ENCODE assay signal across 27 mouse cellular contexts in the genomic region with DNA sequence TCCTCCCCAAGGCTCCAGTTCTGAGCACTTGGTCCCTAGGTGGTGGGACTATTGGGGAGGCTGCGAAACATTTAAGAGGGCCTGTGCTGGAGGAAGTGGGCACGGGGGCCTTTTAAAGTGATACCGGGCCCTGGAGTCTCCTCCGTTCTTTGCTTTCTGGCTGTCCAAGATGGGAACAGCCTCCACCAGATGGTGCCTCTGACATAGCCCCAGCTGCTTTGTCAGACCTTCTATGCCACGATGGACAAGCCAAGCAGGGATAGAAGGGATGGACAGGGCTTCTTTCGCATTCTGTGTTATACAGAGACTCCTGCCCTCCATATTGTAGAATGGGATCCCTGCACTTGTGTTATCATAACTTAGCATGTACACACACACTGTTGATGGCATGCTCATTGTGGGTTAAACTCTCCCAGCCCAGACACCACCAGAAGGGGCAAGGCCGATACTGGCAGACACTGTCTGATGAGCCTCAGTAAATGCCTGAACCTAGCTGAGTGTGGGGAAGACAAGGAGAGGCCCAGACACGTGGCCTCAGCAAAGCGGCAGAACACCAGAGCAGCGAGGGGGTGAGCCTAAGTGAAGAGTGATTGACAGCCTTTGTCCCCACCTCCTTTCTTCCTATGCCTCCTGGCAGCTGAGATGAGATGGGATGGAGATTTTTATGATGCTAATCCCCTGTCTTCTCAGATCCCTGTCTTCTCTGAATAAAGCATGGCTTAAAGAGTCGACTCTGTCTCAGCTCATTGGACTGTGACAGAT. TPM values are rescaled to one million over a fixed set of nuclear protein-coding genes. Genes with fewer than 3 reads are reported as not detected.
DNase-seq lines count a peak whose midpoint lies in the region; ATAC-seq and TF ChIP-seq lines count a peak whose summit lies in the region.
"Had no signal": no experiment of that assay in that cellular context is flagged by ENCODE, and none has a peak within 500 bp of the region (broad histone marks: within the 10 kb centered on the region; RNA-seq: fewer than 3 reads in every experiment).

No protein-coding gene starts in this region.

- H3K27me3 ChIP-seq in midbrain, embryonic 10.5 days (ENCODE audit: low read depth, poor library complexity, severe bottlenecking) = peaks cover 64% of the 10 kb centered on the region
- H3K27me3 ChIP-seq in midbrain, postnatal 0 days (ENCODE audit: insufficient read depth, low read length) = no peaks in the 10 kb centered on the region
- H3K27me3 ChIP-seq in hindbrain, embryonic 15.5 days = no peaks in the 10 kb centered on the region
- H3K27me3 ChIP-seq in midbrain, embryonic 16.5 days (ENCODE audit: control insufficient read depth, insufficient read depth, low read depth, low read length) = no peaks in the 10 kb centered on the region
- peaks cover 13% of the 10 kb centered on the region for H3K27me3 ChIP-seq in kidney, embryonic 14.5 days (ENCODE audit: control insufficient read depth, insufficient read depth, low read length)
- H3K27me3 ChIP-seq: embryonic facial prominence, embryonic 12.5 days; lung, embryonic 15.5 days; neural tube, embryonic 13.5 days had no signal

- no peak overlapping the region for H3K9ac ChIP-seq in midbrain, postnatal 0 days (replicated peaks; ENCODE audit: low read length, poor library complexity, severe bottlenecking)
- H3K9ac ChIP-seq in hindbrain, embryonic 15.5 days = no peak overlapping the region
- H3K9ac ChIP-seq in midbrain, embryonic 16.5 days (ENCODE audit: low read depth, low read length) = no peak overlapping the region
- no peak overlapping the region for H3K9ac ChIP-seq in kidney, embryonic 14.5 days (ENCODE audit: low read depth, low read length)
- H3K9ac ChIP-seq: embryonic facial prominence, embryonic 12.5 days; liver, embryonic 14.5 days; lung, embryonic 15.5 days; neural tube, embryonic 13.5 days had no signal

- no peaks in the 10 kb centered on the region; the same call in 1 of the 2 replicates for H3K9me3 ChIP-seq in midbrain, embryonic 10.5 days (replicated peaks)
- H3K9me3 ChIP-seq in midbrain, postnatal 0 days (ENCODE audit: low read length) = no peaks in the 10 kb centered on the region
- no peaks in the 10 kb centered on the region for H3K9me3 ChIP-seq in hindbrain, embryonic 15.5 days
- no peaks in the 10 kb centered on the region for H3K9me3 ChIP-seq in midbrain, embryonic 16.5 days (replicated peaks; ENCODE audit: control insufficient read depth, low read length, poor library complexity, severe bottlenecking)
- H3K9me3 ChIP-seq in kidney, embryonic 14.5 days (ENCODE audit: control insufficient read depth, low read length) = no peaks in the 10 kb centered on the region
- H3K9me3 ChIP-seq: embryonic facial prominence, embryonic 12.5 days; lung, embryonic 15.5 days; neural tube, embryonic 13.5 days had no signal

- TF ChIP-seq CTCF in midbrain, postnatal 0 days (IDR thresholded peaks at IDR 0.05) = no peak

- no peaks in the 10 kb centered on the region for H3K36me3 ChIP-seq in midbrain, embryonic 10.5 days
- no peaks in the 10 kb centered on the region for H3K36me3 ChIP-seq in midbrain, postnatal 0 days (ENCODE audit: insufficient read depth, low read length)
- no peaks in the 10 kb centered on the region for H3K36me3 ChIP-seq in hindbrain, embryonic 15.5 days
- no peaks in the 10 kb centered on the region for H3K36me3 ChIP-seq in midbrain, embryonic 16.5 days (ENCODE audit: control insufficient read depth, insufficient read depth, low read length)
- no peaks in the 10 kb centered on the region for H3K36me3 ChIP-seq in kidney, embryonic 14.5 days (ENCODE audit: control insufficient read depth, insufficient read depth, low read length)
- H3K36me3 ChIP-seq: embryonic facial prominence, embryonic 12.5 days; G1E; lung, embryonic 15.5 days; neural tube, embryonic 13.5 days had no signal

- ATAC-seq in midbrain, postnatal 0 days (ENCODE audit: low FRiP score) = no peak
- no peak for ATAC-seq in hindbrain, embryonic 15.5 days (ENCODE audit: low FRiP score, low read depth)
- ATAC-seq in midbrain, embryonic 16.5 days = peak; percentile 51; the same call in 1 of the 2 replicates
- no peak for ATAC-seq in kidney, embryonic 14.5 days (ENCODE audit: low FRiP score, low TSS enrichment)
- no peak for ATAC-seq in inflammation-experienced regulatory T-cells, adult 6 months
- ATAC-seq: activated CD4-positive, CD25-positive, alpha-beta regulatory T cell, adult 4 months had no signal

- peak; percentile 47 to 54 for DNase-seq in cerebellum, postnatal 14 days
- DNase-seq in cerebellum, adult 11-12 months = no peak
- peak; percentile 57 for DNase-seq in midbrain, embryonic 10.5 days (ENCODE audit: low spot score)
- DNase-seq in midbrain, postnatal 0 days (ENCODE audit: low spot score) = no peak
- DNase-seq: adrenal gland, postnatal 10 days; cerebellum, adult 11 months; gastrocnemius, postnatal 14 days; kidney, adult 11 months; right cerebral cortex, postnatal 14 days; spleen, adult 18-20 months; thymus, postnatal 4 days had no signal

- H3K4me3 ChIP-seq in midbrain, embryonic 10.5 days = no peak overlapping the region
- H3K4me3 ChIP-seq in midbrain, postnatal 0 days (ENCODE audit: low read depth, low read length) = no peak overlapping the region
- H3K4me3 ChIP-seq in hindbrain, embryonic 15.5 days = no peak overlapping the region
- H3K4me3 ChIP-seq in midbrain, embryonic 16.5 days (ENCODE audit: low read depth, low read length) = no peak overlapping the region
- H3K4me3 ChIP-seq in kidney, embryonic 14.5 days (ENCODE audit: low read length) = no peak overlapping the region
- H3K4me3 ChIP-seq: embryonic facial prominence, embryonic 12.5 days; erythroblast, embryonic 14.5 days; lung, embryonic 15.5 days; neural tube, embryonic 13.5 days had no signal

- WGBS in midbrain, embryonic 10.5 days = 60% methylated on average over 11 of the region's 11 CpGs
- WGBS in midbrain, postnatal 0 days = 38% methylated on average over 11 of the region's 11 CpGs
- 40% methylated on average over 11 of the region's 11 CpGs for WGBS in hindbrain, embryonic 15.5 days
- WGBS in midbrain, embryonic 16.5 days = 33% methylated on average over 11 of the region's 11 CpGs
- WGBS in kidney, embryonic 14.5 days = 69% methylated on average over 11 of the region's 11 CpGs

- H3K27ac ChIP-seq in midbrain, embryonic 10.5 days (replicated peaks) = peak overlapping the region; percentile 77
- H3K27ac ChIP-seq in midbrain, postnatal 0 days (ENCODE audit: low read depth, low read length) = no peak overlapping the region
- 0 out of 2 replicates have a peak overlapping the region, but pooled peaks have one; percentile 13 for H3K27ac ChIP-seq in hindbrain, embryonic 15.5 days (replicated peaks)
- H3K27ac ChIP-seq in midbrain, embryonic 16.5 days (ENCODE audit: low read length) = 0 out of 2 replicates have a peak overlapping the region, but pooled peaks have one; percentile 34
- no peak overlapping the region for H3K27ac ChIP-seq in kidney, embryonic 14.5 days (ENCODE audit: low read depth, low read length)
- H3K27ac ChIP-seq: embryonic facial prominence, embryonic 12.5 days; kidney, postnatal 0 days; liver, embryonic 14.5 days; lung, embryonic 15.5 days; macrophage; neural tube, embryonic 13.5 days had no signal

- H3K4me2 ChIP-seq in midbrain, postnatal 0 days (ENCODE audit: low read depth, low read length, poor library complexity, severe bottlenecking) = no peak overlapping the region
- H3K4me2 ChIP-seq in hindbrain, embryonic 15.5 days = no peak overlapping the region
- no peak overlapping the region for H3K4me2 ChIP-seq in midbrain, embryonic 16.5 days (ENCODE audit: low read length)
- H3K4me2 ChIP-seq in kidney, embryonic 14.5 days (replicated peaks; ENCODE audit: low read depth, low read length) = no peak overlapping the region
- H3K4me2 ChIP-seq: embryonic facial prominence, embryonic 12.5 days; lung, embryonic 15.5 days; neural tube, embryonic 13.5 days had no signal

- peaks cover 69% of the 10 kb centered on the region for H3K4me1 ChIP-seq in midbrain, embryonic 10.5 days
- H3K4me1 ChIP-seq in midbrain, postnatal 0 days (ENCODE audit: insufficient read depth, low read length) = peaks cover 4% of the 10 kb centered on the region; the same call in 1 of the 2 replicates
- H3K4me1 ChIP-seq in hindbrain, embryonic 15.5 days (replicated peaks) = peaks cover 38% of the 10 kb centered on the region
- peaks cover 21% of the 10 kb centered on the region for H3K4me1 ChIP-seq in midbrain, embryonic 16.5 days (ENCODE audit: control insufficient read depth, insufficient read depth, low read length)
- peaks cover 15% of the 10 kb centered on the region for H3K4me1 ChIP-seq in kidney, embryonic 14.5 days (ENCODE audit: control insufficient read depth, insufficient read depth, low read length)
- H3K4me1 ChIP-seq: embryonic facial prominence, embryonic 12.5 days had no signal

RNA-seq across cellular contexts. Expression of a gene that starts 36.3 kb away (rescaled TPM):
- 9.5 and 19.8 TPM in 2 replicates for polyA plus RNA-seq in midbrain, embryonic 10.5 days (2016; fragmentation: Nextera tagmentation; extraction: Ambion mirVana)
- total RNA-seq in midbrain, postnatal 0 days (2014; rRNA removed) = 115 and 145 TPM in 2 replicates
- 146 TPM in 2 replicates for polyA plus RNA-seq in midbrain, postnatal 0 days (2015; fragmentation: Nextera tagmentation; extraction: Ambion mirVana)
- 91.0 and 102 TPM in 2 replicates for polyA plus RNA-seq in hindbrain, embryonic 15.5 days (2015; fragmentation: Nextera tagmentation; extraction: Ambion mirVana)
- 114 and 119 TPM in 2 replicates for polyA plus RNA-seq in midbrain, embryonic 16.5 days (2015; fragmentation: Nextera tagmentation; extraction: Ambion mirVana)
- polyA plus RNA-seq in kidney, embryonic 14.5 days (2014; fragmentation: Nextera tagmentation; extraction: Ambion mirVana) = 0.41 and 0.91 TPM in 2 replicates
- not detected for polyA plus RNA-seq in inflammation-experienced regulatory T-cells, adult 6 months (2017; shearing (Covaris generic))
- total RNA-seq: common myeloid progenitor, adult 5-6 weeks; G1E; hematopoietic stem cell, adult 5-6 weeks; monocyte, adult 5-6 weeks had no signal
- polyA plus RNA-seq: activated CD4-positive, CD25-positive, alpha-beta regulatory T cell, adult 4 months; G1E; macrophage had no signal

Comparison
In these comparisons a context has a peak if more than half of its experiments do, and no peak if none do; other contexts are left out.
1. DNase-seq: peak in cerebellum, postnatal 14 days (2 of 2) and midbrain, embryonic 10.5 days (single experiment); none in cerebellum, adult 11-12 months (single experiment) and midbrain, postnatal 0 days (single experiment).
2. H3K27ac ChIP-seq: peak in midbrain, embryonic 10.5 days (single experiment), hindbrain, embryonic 15.5 days (single experiment) and midbrain, embryonic 16.5 days (single experiment); none in midbrain, postnatal 0 days (single experiment) and kidney, embryonic 14.5 days (single experiment).